Mouse (Mus musculus): ENCODE measurements at regions not wholly inside any gene's neighbourhood (a gene's known extent, or its start where the extent isn't known, plus 50 kb on each side); places are given as distances from the start of the nearest gene placed in this dataset.

DNA sequence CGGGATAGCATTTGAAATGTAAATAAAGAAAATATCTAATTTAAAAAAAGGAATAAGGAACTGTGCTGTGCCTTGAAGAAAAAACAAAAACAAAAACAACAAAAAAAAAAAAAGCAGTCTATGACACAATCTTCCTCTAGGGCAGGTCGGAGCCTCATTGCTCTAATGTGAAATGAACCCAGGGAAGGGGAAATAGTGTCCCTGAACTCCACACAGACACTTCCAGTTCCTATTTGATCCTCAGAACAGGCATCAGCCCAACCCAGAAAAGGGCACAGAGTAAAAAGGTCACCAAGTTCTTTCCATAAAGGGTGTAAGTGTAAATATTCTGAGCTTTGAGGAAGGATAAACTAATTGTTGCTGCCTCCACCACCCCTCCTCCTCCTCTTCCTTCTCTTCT lies 250.2 kb upstream of the Fggy start:
- TF ChIP-seq RCOR1 (conservative IDR thresholded peaks at IDR 0.05; ENCODE audit: low read depth, low read length) (no peak), NRF1 (IDR thresholded peaks at IDR 0.05; ENCODE audit: low read depth, low read length) (no peak), MYC (IDR thresholded peaks at IDR 0.05; ENCODE audit: low read depth, low read length) (no peak), RAD21 (IDR thresholded peaks at IDR 0.05; ENCODE audit: low read depth, low read length) (no peak), POLR2A (IDR thresholded peaks at IDR 0.05; ENCODE audit: low read depth, low read length) (no peak), MAX (IDR thresholded peaks at IDR 0.05; ENCODE audit: low read length) (no peak), E2F4 (IDR thresholded peaks at IDR 0.05; ENCODE audit: insufficient replicate concordance, low read depth, low read length) (no peak), CTCF (conservative IDR thresholded peaks at IDR 0.05 in 1 of 2, IDR thresholded peaks at IDR 0.05 in 1 of 2; ENCODE audit: low read depth in 2 of 2, low read length in 2 of 2) (no peak), HCFC1 (IDR thresholded peaks at IDR 0.05; ENCODE audit: low read depth, low read length) (no peak), ZNF384 (IDR thresholded peaks at IDR 0.05; ENCODE audit: low read depth, low read length) (no peak), ZMIZ1 (IDR thresholded peaks at IDR 0.05; ENCODE audit: low read depth, low read length) (no peak), SIN3A (IDR thresholded peaks at IDR 0.05; ENCODE audit: low read length) (no peak), CHD2 (IDR thresholded peaks at IDR 0.05; ENCODE audit: low read length) (no peak), EP300 (IDR thresholded peaks at IDR 0.05; ENCODE audit: low read length) (no peak)
